Mouse (Mus musculus): ENCODE measurements at regions not wholly inside any gene's neighbourhood (a gene's known extent, or its start where the extent isn't known, plus 50 kb on each side); places are given as distances from the start of the nearest gene placed in this dataset.

- TF ChIP-seq POLR2A (IDR thresholded peaks at IDR 0.05; ENCODE audit: extremely low read depth, insufficient read depth, low read length): no peak
- no peak for TF ChIP-seq CTCF (IDR thresholded peaks at IDR 0.05; ENCODE audit: low read depth, low read length)
Observed at GRCm38 (mm10) chr12:43831976-43832375, 378.1 kb downstream of the Dnajb9 start.
